Mouse (Mus musculus): ENCODE data around the gene Evx2.

The Evx2 gene

GRCm38 (mm10) chr2:74611406-74611805 lies 48.0 kb downstream of the Evx2 start:
- no peak for DNase-seq

- DNase-seq: no peak
These were observed 50.0 kb downstream of the Evx2 start for GRCm38 (mm10) chr2:74609350-74609749.

GRCm38 (mm10) chr2:74606087-74606760 lies 53.1 kb downstream of the Evx2 start:
- no peak for DNase-seq

GRCm38 (mm10) chr2:74604011-74604410 lies 55.3 kb downstream of the Evx2 start:
- DNase-seq: no peak
